Mouse (Mus musculus): ENCODE results near the gene Rgs3. TPM values are rescaled to one million over a fixed set of nuclear protein-coding genes. Genes with fewer than 3 reads are reported as not detected.

Gene Rgs3
- polyA plus RNA-seq, 1 experiment from 2014 or later: 33.6 TPM

DNA sequence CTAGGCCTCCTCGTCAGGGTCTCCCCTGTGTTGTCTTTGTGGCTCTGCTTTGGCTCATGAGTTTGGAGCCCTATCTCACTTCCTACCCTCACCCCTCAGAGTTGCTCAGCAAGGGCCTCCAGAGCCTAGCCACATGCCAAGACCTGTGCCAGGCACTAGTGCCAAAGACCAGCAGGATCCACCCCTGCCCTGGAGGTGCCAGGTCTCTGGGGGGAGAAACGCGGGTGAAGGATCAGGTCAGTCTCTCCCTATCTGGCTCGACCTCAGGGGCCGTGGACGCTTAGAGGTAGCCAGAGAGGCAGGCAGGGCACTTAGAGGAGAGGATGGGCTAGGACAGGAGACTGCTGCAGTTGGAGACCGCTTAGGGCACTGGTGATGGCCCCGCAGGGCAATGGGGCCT lies 122.7 kb downstream of the Rgs3 start:
- H3K4me2 ChIP-seq (ENCODE audit: low read depth, low read length, severe bottlenecking): no peak overlapping the region
- no peak overlapping the region for H3K9ac ChIP-seq (ENCODE audit: low read length)
- WGBS: 93% methylated on average over 8 of the region's 8 CpGs
- DNase-seq (ENCODE audit: low spot score): no peak
- H3K27me3 ChIP-seq (ENCODE audit: control insufficient read depth, insufficient read depth, low read length): no peaks in the 10 kb centered on the region
- no peak overlapping the region for H3K27ac ChIP-seq (ENCODE audit: low read depth, low read length)
- H3K9me3 ChIP-seq (ENCODE audit: control insufficient read depth, low read length): no peaks in the 10 kb centered on the region
- H3K4me3 ChIP-seq (ENCODE audit: low read depth, low read length): no peak overlapping the region
- H3K4me1 ChIP-seq (replicated peaks; ENCODE audit: control insufficient read depth, insufficient read depth, low read length): peaks cover 5% of the 10 kb centered on the region; the same call in 1 of the 2 replicates
- ATAC-seq (replicated peaks; ENCODE audit: low FRiP score): no peak
- no peaks in the 10 kb centered on the region; the same call in 1 of the 2 replicates for H3K36me3 ChIP-seq (ENCODE audit: control insufficient read depth, insufficient read depth, low read length)

DNA sequence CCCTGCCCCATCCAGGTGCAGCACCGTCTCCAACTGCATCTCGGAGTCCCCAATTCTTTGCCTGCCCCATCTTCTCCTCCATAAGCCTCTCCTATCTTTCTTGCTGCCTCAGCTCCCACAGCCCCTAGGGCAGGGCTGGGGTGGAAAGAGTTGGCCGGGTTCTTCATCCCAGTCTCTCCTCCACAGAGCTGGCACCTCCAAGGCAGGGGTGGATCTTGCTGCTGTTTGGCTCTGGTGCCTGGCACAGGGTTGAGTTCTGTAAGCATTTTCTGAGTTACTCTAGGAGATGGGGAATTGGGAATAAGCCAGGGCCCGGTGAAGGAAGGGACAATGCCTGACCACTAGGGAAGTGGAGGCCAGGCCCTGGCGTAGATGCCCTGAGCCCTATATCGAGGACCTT lies 123.5 kb downstream of the Rgs3 start:
- H3K9me3 ChIP-seq (ENCODE audit: control insufficient read depth, low read length): no peaks in the 10 kb centered on the region
- no peak overlapping the region for H3K9ac ChIP-seq (ENCODE audit: low read length)
- DNase-seq (ENCODE audit: low spot score) (no peak), ATAC-seq (replicated peaks; ENCODE audit: low FRiP score) (no peak)
- peaks cover 5% of the 10 kb centered on the region; the same call in 1 of the 2 replicates for H3K4me1 ChIP-seq (replicated peaks; ENCODE audit: control insufficient read depth, insufficient read depth, low read length)
- no peak overlapping the region for H3K27ac ChIP-seq (ENCODE audit: low read depth, low read length)
- no peak overlapping the region for H3K4me3 ChIP-seq (ENCODE audit: low read depth, low read length)
- WGBS: 94% methylated on average over 6 of the region's 6 CpGs
- no peaks in the 10 kb centered on the region for H3K27me3 ChIP-seq (ENCODE audit: control insufficient read depth, insufficient read depth, low read length)
- no peaks in the 10 kb centered on the region; the same call in 1 of the 2 replicates for H3K36me3 ChIP-seq (ENCODE audit: control insufficient read depth, insufficient read depth, low read length)
- H3K4me2 ChIP-seq (ENCODE audit: low read depth, low read length, severe bottlenecking): no peak overlapping the region

DNA sequence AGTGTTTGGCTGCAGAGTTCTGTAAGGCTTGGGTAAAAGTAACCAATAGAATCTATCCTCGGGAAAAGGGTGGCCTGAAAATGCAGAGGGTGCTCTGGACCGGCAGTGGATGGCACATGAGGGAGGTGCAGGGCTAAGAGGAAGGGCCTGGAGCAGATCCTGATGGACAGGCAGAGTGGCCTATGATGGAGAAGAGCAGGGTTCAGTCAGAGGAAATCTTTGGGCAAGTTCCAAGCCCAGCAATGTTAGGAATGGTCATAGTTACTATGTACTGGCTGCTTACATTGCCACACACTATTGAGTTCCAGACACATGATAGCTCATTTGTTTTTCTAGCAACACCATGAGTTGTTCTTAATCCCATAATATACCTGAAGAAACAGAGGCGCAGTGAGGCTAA lies 124.7 kb downstream of the Rgs3 start:
- 86% methylated on average over 3 of the region's 3 CpGs for WGBS
- Histone ChIP-seq H3K4me1 (replicated peaks; ENCODE audit: control insufficient read depth, insufficient read depth, low read length) (peaks cover 3% of the 10 kb centered on the region; the same call in 1 of the 2 replicates), H3K36me3 (ENCODE audit: control insufficient read depth, insufficient read depth, low read length) (no peaks in the 10 kb centered on the region; the same call in 1 of the 2 replicates), H3K9me3 (ENCODE audit: control insufficient read depth, low read length) (no peaks in the 10 kb centered on the region), H3K9ac (ENCODE audit: low read length) (no peak overlapping the region), H3K27ac (ENCODE audit: low read depth, low read length) (no peak overlapping the region), H3K4me2 (ENCODE audit: low read depth, low read length, severe bottlenecking) (no peak overlapping the region), H3K27me3 (ENCODE audit: control insufficient read depth, insufficient read depth, low read length) (no peaks in the 10 kb centered on the region), H3K4me3 (ENCODE audit: low read depth, low read length) (no peak overlapping the region)
- DNase-seq (ENCODE audit: low spot score) (no peak), ATAC-seq (replicated peaks; ENCODE audit: low FRiP score) (no peak)

DNA sequence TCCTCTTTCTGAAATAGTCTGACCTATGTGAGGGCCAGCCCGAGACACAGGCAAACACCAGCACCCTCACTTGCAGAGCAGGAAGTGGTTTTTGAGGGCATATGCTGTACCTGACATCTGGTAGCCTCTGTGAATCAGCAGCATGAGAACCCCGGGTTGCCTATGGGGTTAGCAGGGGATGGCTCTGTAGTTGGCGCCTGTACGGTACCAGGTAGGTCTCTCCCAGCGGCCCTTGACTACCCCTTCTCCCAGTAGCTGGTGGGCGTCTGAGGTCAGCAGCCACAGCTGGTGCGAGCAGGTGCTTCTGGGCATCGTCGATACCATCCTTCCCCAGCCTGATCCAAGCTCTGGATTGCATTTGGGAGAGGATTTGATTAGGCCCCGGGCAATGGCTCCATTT lies 125.6 kb downstream of the Rgs3 start:
- DNase-seq (ENCODE audit: low spot score) (no peak), ATAC-seq (replicated peaks; ENCODE audit: low FRiP score) (no peak)
- Histone ChIP-seq H3K9me3 (ENCODE audit: control insufficient read depth, low read length) (no peaks in the 10 kb centered on the region), H3K36me3 (ENCODE audit: control insufficient read depth, insufficient read depth, low read length) (no peaks in the 10 kb centered on the region; the same call in 1 of the 2 replicates), H3K4me2 (ENCODE audit: low read depth, low read length, severe bottlenecking) (no peak overlapping the region), H3K4me3 (ENCODE audit: low read depth, low read length) (no peak overlapping the region), H3K27ac (ENCODE audit: low read depth, low read length) (no peak overlapping the region), H3K4me1 (replicated peaks; ENCODE audit: control insufficient read depth, insufficient read depth, low read length) (peaks cover 3% of the 10 kb centered on the region; the same call in 1 of the 2 replicates), H3K9ac (ENCODE audit: low read length) (no peak overlapping the region), H3K27me3 (ENCODE audit: control insufficient read depth, insufficient read depth, low read length) (no peaks in the 10 kb centered on the region)
- WGBS: 81% methylated on average over 10 of the region's 10 CpGs

DNA sequence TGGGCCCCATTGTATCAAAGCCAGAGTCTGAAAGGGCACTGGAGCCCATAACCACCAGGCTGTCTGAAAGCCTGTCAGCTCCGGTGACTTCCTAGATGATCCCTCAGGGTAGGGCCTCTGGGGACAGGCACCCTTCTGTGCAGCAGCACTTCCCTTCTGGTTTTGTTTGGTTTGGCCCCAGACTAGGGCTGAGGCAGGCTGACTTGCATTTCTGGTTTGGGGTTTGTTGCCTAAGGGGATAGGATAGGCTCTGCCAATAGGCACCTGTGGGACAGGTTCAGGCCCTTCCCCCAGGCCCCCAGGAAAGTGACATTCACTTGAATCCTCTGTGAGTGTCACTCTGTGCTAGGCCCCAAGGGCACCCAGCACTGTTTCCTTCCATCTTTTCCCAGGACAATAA lies 127.1 kb downstream of the Rgs3 start:
- no peak overlapping the region for H3K4me2 ChIP-seq (ENCODE audit: low read depth, low read length, severe bottlenecking)
- H3K27me3 ChIP-seq (ENCODE audit: control insufficient read depth, insufficient read depth, low read length): no peaks in the 10 kb centered on the region
- H3K4me3 ChIP-seq (ENCODE audit: low read depth, low read length): no peak overlapping the region
- no peaks in the 10 kb centered on the region for H3K36me3 ChIP-seq (ENCODE audit: control insufficient read depth, insufficient read depth, low read length)
- H3K9me3 ChIP-seq (ENCODE audit: control insufficient read depth, low read length): no peaks in the 10 kb centered on the region
- 48% methylated on average over 1 of the region's 1 CpGs for whole genome bisulfite sequencing
- peaks cover 3% of the 10 kb centered on the region; the same call in 1 of the 2 replicates for H3K4me1 ChIP-seq (replicated peaks; ENCODE audit: control insufficient read depth, insufficient read depth, low read length)
- DNase-seq (ENCODE audit: low spot score): no peak
- no peak overlapping the region for H3K27ac ChIP-seq (ENCODE audit: low read depth, low read length)
- no peak overlapping the region for H3K9ac ChIP-seq (ENCODE audit: low read length)
- 0 out of 2 replicates have a peak, but pooled peaks have one; percentile 15 for ATAC-seq (replicated peaks; ENCODE audit: low FRiP score)

DNA sequence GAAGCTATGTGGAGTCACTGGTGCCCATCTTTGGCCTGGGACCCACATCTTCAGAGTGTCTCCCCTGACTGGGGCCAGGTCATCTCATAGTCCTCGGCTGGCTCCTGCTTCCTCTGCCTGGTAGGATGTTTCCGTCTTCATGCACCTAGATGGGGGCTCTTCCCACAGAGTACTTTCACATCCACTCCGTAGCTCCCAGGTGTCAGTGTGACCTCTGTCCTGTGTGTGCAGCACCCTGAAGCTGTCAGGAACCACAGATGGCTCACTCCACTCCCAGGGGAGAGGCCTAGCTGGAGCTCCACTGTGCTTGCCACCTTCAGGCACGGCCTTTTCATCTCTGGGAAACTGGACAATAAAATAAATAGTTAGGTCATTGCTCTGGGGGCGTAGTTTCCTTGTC lies 128.5 kb downstream of the Rgs3 start:
- no peak overlapping the region for H3K27ac ChIP-seq (ENCODE audit: low read depth, low read length)
- no peak for ATAC-seq (replicated peaks; ENCODE audit: low FRiP score)
- no peaks in the 10 kb centered on the region for H3K36me3 ChIP-seq (ENCODE audit: control insufficient read depth, insufficient read depth, low read length)
- H3K9ac ChIP-seq (ENCODE audit: low read length): no peak overlapping the region
- no peak for DNase-seq (ENCODE audit: low spot score)
- H3K4me2 ChIP-seq (ENCODE audit: low read depth, low read length, severe bottlenecking): no peak overlapping the region
- H3K4me3 ChIP-seq (ENCODE audit: low read depth, low read length): no peak overlapping the region
- no peaks in the 10 kb centered on the region for H3K9me3 ChIP-seq (ENCODE audit: control insufficient read depth, low read length)
- no peaks in the 10 kb centered on the region for H3K27me3 ChIP-seq (ENCODE audit: control insufficient read depth, insufficient read depth, low read length)
- H3K4me1 ChIP-seq (replicated peaks; ENCODE audit: control insufficient read depth, insufficient read depth, low read length): peaks cover 3% of the 10 kb centered on the region; the same call in 1 of the 2 replicates
- WGBS: 86% methylated on average over 5 of the region's 5 CpGs

DNA sequence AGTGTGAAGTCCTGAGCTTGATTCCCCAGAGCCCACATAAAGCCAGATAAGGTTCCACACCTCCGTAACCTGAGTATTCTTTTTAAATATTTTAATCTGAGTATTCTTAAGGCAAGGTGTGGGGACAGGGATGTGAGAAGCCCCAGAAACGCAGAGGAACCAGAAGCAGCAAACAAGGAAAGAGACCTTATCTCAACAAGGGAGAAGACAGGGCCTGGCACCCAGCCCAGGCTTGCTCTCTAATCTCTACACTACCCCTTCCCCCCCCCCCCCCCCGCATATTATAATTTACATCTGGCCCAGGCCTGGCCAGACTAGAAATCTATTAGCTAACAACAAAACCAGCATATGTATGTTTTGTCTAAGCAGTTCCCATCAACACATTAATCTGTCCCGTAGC lies 131.3 kb downstream of the Rgs3 start:
- Histone ChIP-seq H3K27me3 (ENCODE audit: control insufficient read depth, insufficient read depth, low read length) (no peaks in the 10 kb centered on the region), H3K27ac (ENCODE audit: low read depth, low read length) (no peak overlapping the region), H3K36me3 (ENCODE audit: control insufficient read depth, insufficient read depth, low read length) (no peaks in the 10 kb centered on the region), H3K4me3 (ENCODE audit: low read depth, low read length) (no peak overlapping the region), H3K9me3 (ENCODE audit: control insufficient read depth, low read length) (no peaks in the 10 kb centered on the region), H3K4me1 (replicated peaks; ENCODE audit: control insufficient read depth, insufficient read depth, low read length) (no peaks in the 10 kb centered on the region), H3K4me2 (ENCODE audit: low read depth, low read length, severe bottlenecking) (no peak overlapping the region), H3K9ac (ENCODE audit: low read length) (no peak overlapping the region)
- 100% methylated on average over 3 of the region's 4 CpGs for WGBS
- ATAC-seq (replicated peaks; ENCODE audit: low FRiP score) (no peak), DNase-seq (ENCODE audit: low spot score) (no peak)

DNA sequence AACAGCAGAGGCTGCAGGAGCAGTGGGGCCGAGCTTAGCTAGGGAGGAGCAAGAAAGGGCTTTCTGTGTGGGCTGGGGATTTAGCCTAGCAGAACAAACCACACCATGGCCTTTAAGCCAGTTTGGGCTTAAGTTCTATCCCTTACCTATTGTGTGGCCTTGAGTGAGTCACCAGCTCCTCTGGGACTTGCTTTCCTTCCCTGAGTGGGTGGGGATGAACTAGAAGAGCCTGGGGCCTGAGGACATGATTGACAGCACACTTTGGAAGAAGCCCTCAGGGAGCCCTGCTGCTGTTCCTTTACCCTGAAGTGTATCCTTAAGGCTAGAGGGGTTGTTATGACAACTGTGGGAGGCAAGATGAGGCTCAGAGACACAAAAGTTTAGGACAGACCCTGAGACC lies 132.0 kb downstream of the Rgs3 start:
- DNase-seq (ENCODE audit: low spot score) (no peak), ATAC-seq (replicated peaks; ENCODE audit: low FRiP score) (no peak)
- H3K4me3 ChIP-seq (ENCODE audit: low read depth, low read length): no peak overlapping the region
- no peak overlapping the region for H3K4me2 ChIP-seq (ENCODE audit: low read depth, low read length, severe bottlenecking)
- H3K9me3 ChIP-seq (ENCODE audit: control insufficient read depth, low read length): no peaks in the 10 kb centered on the region
- no peak overlapping the region for H3K27ac ChIP-seq (ENCODE audit: low read depth, low read length)
- H3K36me3 ChIP-seq (ENCODE audit: control insufficient read depth, insufficient read depth, low read length): no peaks in the 10 kb centered on the region
- H3K9ac ChIP-seq (ENCODE audit: low read length): no peak overlapping the region
- no peaks in the 10 kb centered on the region for H3K27me3 ChIP-seq (ENCODE audit: control insufficient read depth, insufficient read depth, low read length)
- 61% methylated on average over 1 of the region's 1 CpGs for WGBS
- H3K4me1 ChIP-seq (replicated peaks; ENCODE audit: control insufficient read depth, insufficient read depth, low read length): no peaks in the 10 kb centered on the region

DNA sequence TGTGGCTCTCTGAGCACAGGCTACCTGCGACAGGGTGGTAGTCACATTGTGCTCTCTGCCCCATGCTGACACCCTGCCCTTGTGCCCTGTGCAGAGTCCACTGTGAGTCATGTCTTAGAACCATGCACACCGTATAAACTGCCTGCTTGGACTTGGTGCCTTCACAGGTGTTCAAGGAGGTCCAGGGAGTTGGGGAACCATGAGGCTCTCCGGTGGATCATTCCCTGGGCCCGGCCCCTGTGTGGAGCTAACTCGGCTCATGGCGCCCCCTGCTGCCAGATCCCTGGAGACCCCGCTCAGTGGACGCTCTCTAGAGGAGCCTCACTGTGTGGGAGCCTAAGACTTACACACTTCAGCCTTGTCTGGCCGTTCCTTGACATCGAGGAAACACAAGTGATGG lies 134.2 kb downstream of the Rgs3 start:
- ATAC-seq (replicated peaks; ENCODE audit: low FRiP score) (0 out of 2 replicates have a peak, but pooled peaks have one; percentile 15), DNase-seq (ENCODE audit: low spot score) (peak; percentile 78)
- Histone ChIP-seq H3K4me2 (ENCODE audit: low read depth, low read length, severe bottlenecking) (no peak overlapping the region), H3K9me3 (ENCODE audit: control insufficient read depth, low read length) (no peaks in the 10 kb centered on the region), H3K4me3 (ENCODE audit: low read depth, low read length) (no peak overlapping the region), H3K9ac (ENCODE audit: low read length) (no peak overlapping the region), H3K27me3 (ENCODE audit: control insufficient read depth, insufficient read depth, low read length) (no peaks in the 10 kb centered on the region), H3K4me1 (replicated peaks; ENCODE audit: control insufficient read depth, insufficient read depth, low read length) (no peaks in the 10 kb centered on the region; the same call in 1 of the 2 replicates), H3K27ac (ENCODE audit: low read depth, low read length) (no peak overlapping the region), H3K36me3 (ENCODE audit: control insufficient read depth, insufficient read depth, low read length) (no peaks in the 10 kb centered on the region)
- 39% methylated on average over 10 of the region's 10 CpGs for WGBS
